Mouse (Mus musculus): Measurements from ENCODE around the gene Gosr2. TPM values are rescaled to one million over a fixed set of nuclear protein-coding genes. Genes with fewer than 3 reads are reported as not detected.

The Gosr2 gene
- polyA plus RNA-seq, 1 experiment from 2014 or later: 61.5 TPM

GRCm38 (mm10) chr11:103724331-103724771 is 26.7 kb upstream of the Gosr2 start:
- no peak overlapping the region for H3K27ac ChIP-seq (ENCODE audit: low read length)
- no peak overlapping the region for H3K4me3 ChIP-seq (ENCODE audit: low read length)
- H3K4me1 ChIP-seq (ENCODE audit: control insufficient read depth, insufficient read depth, low read length): peaks cover 6% of the 10 kb centered on the region; the same call in 1 of the 2 replicates
- no peaks in the 10 kb centered on the region for H3K27me3 ChIP-seq (ENCODE audit: control insufficient read depth, insufficient read depth, low read length)
- ATAC-seq (replicated peaks; ENCODE audit: extremely low read depth, insufficient read depth, low FRiP score): no peak
- H3K4me2 ChIP-seq (ENCODE audit: low read depth, low read length): no peak overlapping the region
- no peaks in the 10 kb centered on the region for H3K36me3 ChIP-seq (ENCODE audit: control insufficient read depth, insufficient read depth)
- H3K9ac ChIP-seq (ENCODE audit: low read length): no peak overlapping the region
- H3K9me3 ChIP-seq (replicated peaks; ENCODE audit: control insufficient read depth, low read length): no peaks in the 10 kb centered on the region
- WGBS: 62% methylated on average over 11 of the region's 11 CpGs

GRCm38 (mm10) chr11:103722040-103722481 is 24.4 kb upstream of the Gosr2 start:
- Histone ChIP-seq H3K4me3 (ENCODE audit: low read length) (peak overlapping the region; percentile 38), H3K27me3 (ENCODE audit: control insufficient read depth, insufficient read depth, low read length) (no peaks in the 10 kb centered on the region), H3K4me2 (ENCODE audit: low read depth, low read length) (peak overlapping the region; percentile 71), H3K4me1 (ENCODE audit: control insufficient read depth, insufficient read depth, low read length) (peaks cover 6% of the 10 kb centered on the region; the same call in 1 of the 2 replicates), H3K27ac (ENCODE audit: low read length) (no peak overlapping the region), H3K9ac (ENCODE audit: low read length) (peak overlapping the region; percentile 57), H3K36me3 (ENCODE audit: control insufficient read depth, insufficient read depth) (no peaks in the 10 kb centered on the region), H3K9me3 (replicated peaks; ENCODE audit: control insufficient read depth, low read length) (no peaks in the 10 kb centered on the region)
- 18% methylated on average over 9 of the region's 9 CpGs for WGBS
- ATAC-seq (replicated peaks; ENCODE audit: extremely low read depth, insufficient read depth, low FRiP score): no peak; the same call in 1 of the 2 replicates

- peaks cover 6% of the 10 kb centered on the region; the same call in 1 of the 2 replicates for H3K4me1 ChIP-seq (ENCODE audit: control insufficient read depth, insufficient read depth, low read length)
- ATAC-seq (replicated peaks; ENCODE audit: extremely low read depth, insufficient read depth, low FRiP score): no peak; the same call in 1 of the 2 replicates
- WGBS: 17% methylated on average over 15 of the region's 15 CpGs
- no peak overlapping the region for H3K27ac ChIP-seq (ENCODE audit: low read length)
- peak overlapping the region; percentile 38 for H3K4me3 ChIP-seq (ENCODE audit: low read length)
- peak overlapping the region; percentile 57 for H3K9ac ChIP-seq (ENCODE audit: low read length)
- H3K36me3 ChIP-seq (ENCODE audit: control insufficient read depth, insufficient read depth): no peaks in the 10 kb centered on the region
- H3K9me3 ChIP-seq (replicated peaks; ENCODE audit: control insufficient read depth, low read length): no peaks in the 10 kb centered on the region
- H3K27me3 ChIP-seq (ENCODE audit: control insufficient read depth, insufficient read depth, low read length): no peaks in the 10 kb centered on the region
- peak overlapping the region; percentile 71 for H3K4me2 ChIP-seq (ENCODE audit: low read depth, low read length)
These were observed 23.9 kb upstream of the Gosr2 start for GRCm38 (mm10) chr11:103721468-103722039.

GRCm38 (mm10) chr11:103719436-103719835 is 21.7 kb upstream of the Gosr2 start:
- no peaks in the 10 kb centered on the region for H3K36me3 ChIP-seq (ENCODE audit: control insufficient read depth, insufficient read depth)
- H3K4me2 ChIP-seq (ENCODE audit: low read depth, low read length): no peak overlapping the region
- no peaks in the 10 kb centered on the region for H3K9me3 ChIP-seq (replicated peaks; ENCODE audit: control insufficient read depth, low read length)
- H3K27ac ChIP-seq (ENCODE audit: low read length): no peak overlapping the region
- no peak overlapping the region for H3K9ac ChIP-seq (ENCODE audit: low read length)
- ATAC-seq (replicated peaks; ENCODE audit: extremely low read depth, insufficient read depth, low FRiP score): no peak
- H3K4me1 ChIP-seq (ENCODE audit: control insufficient read depth, insufficient read depth, low read length): peaks cover 6% of the 10 kb centered on the region; the same call in 1 of the 2 replicates
- no peaks in the 10 kb centered on the region for H3K27me3 ChIP-seq (ENCODE audit: control insufficient read depth, insufficient read depth, low read length)
- 80% methylated on average over 5 of the region's 5 CpGs for WGBS
- H3K4me3 ChIP-seq (ENCODE audit: low read length): no peak overlapping the region

GRCm38 (mm10) chr11:103716971-103717370 is 19.3 kb upstream of the Gosr2 start:
- WGBS: 49% methylated on average over 9 of the region's 9 CpGs
- H3K9ac ChIP-seq (ENCODE audit: low read length): no peak overlapping the region
- no peaks in the 10 kb centered on the region for H3K9me3 ChIP-seq (replicated peaks; ENCODE audit: control insufficient read depth, low read length)
- H3K4me2 ChIP-seq (ENCODE audit: low read depth, low read length): no peak overlapping the region
- H3K36me3 ChIP-seq (ENCODE audit: control insufficient read depth, insufficient read depth): no peaks in the 10 kb centered on the region
- no peak overlapping the region for H3K27ac ChIP-seq (ENCODE audit: low read length)
- H3K27me3 ChIP-seq (ENCODE audit: control insufficient read depth, insufficient read depth, low read length): no peaks in the 10 kb centered on the region
- no peak overlapping the region for H3K4me3 ChIP-seq (ENCODE audit: low read length)
- H3K4me1 ChIP-seq (ENCODE audit: control insufficient read depth, insufficient read depth, low read length): peaks cover 6% of the 10 kb centered on the region; the same call in 1 of the 2 replicates
- ATAC-seq (replicated peaks; ENCODE audit: extremely low read depth, insufficient read depth, low FRiP score): no peak

GRCm38 (mm10) chr11:103714074-103714473 is 16.4 kb upstream of the Gosr2 start:
- no peak overlapping the region for H3K4me3 ChIP-seq (ENCODE audit: low read length)
- no peak overlapping the region for H3K27ac ChIP-seq (ENCODE audit: low read length)
- no peaks in the 10 kb centered on the region for H3K27me3 ChIP-seq (ENCODE audit: control insufficient read depth, insufficient read depth, low read length)
- no peaks in the 10 kb centered on the region for H3K4me1 ChIP-seq (ENCODE audit: control insufficient read depth, insufficient read depth, low read length)
- H3K4me2 ChIP-seq (ENCODE audit: low read depth, low read length): no peak overlapping the region
- ATAC-seq (replicated peaks; ENCODE audit: extremely low read depth, insufficient read depth, low FRiP score): no peak
- H3K9ac ChIP-seq (ENCODE audit: low read length): no peak overlapping the region
- H3K9me3 ChIP-seq (replicated peaks; ENCODE audit: control insufficient read depth, low read length): no peaks in the 10 kb centered on the region
- no peaks in the 10 kb centered on the region for H3K36me3 ChIP-seq (ENCODE audit: control insufficient read depth, insufficient read depth)
- WGBS: 77% methylated on average over 2 of the region's 2 CpGs

GRCm38 (mm10) chr11:103711851-103712587 is 14.3 kb upstream of the Gosr2 start:
- 50% methylated on average over 28 of the region's 28 CpGs for WGBS
- no peak overlapping the region for H3K27ac ChIP-seq (ENCODE audit: low read length)
- no peaks in the 10 kb centered on the region for H3K4me1 ChIP-seq (ENCODE audit: control insufficient read depth, insufficient read depth, low read length)
- no peak overlapping the region for H3K9ac ChIP-seq (ENCODE audit: low read length)
- ATAC-seq (replicated peaks; ENCODE audit: extremely low read depth, insufficient read depth, low FRiP score): no peak
- H3K27me3 ChIP-seq (ENCODE audit: control insufficient read depth, insufficient read depth, low read length): no peaks in the 10 kb centered on the region
- no peaks in the 10 kb centered on the region for H3K9me3 ChIP-seq (replicated peaks; ENCODE audit: control insufficient read depth, low read length)
- H3K36me3 ChIP-seq (ENCODE audit: control insufficient read depth, insufficient read depth): no peaks in the 10 kb centered on the region
- no peak overlapping the region for H3K4me2 ChIP-seq (ENCODE audit: low read depth, low read length)
- H3K4me3 ChIP-seq (ENCODE audit: low read length): no peak overlapping the region

GRCm38 (mm10) chr11:103709982-103710381 is 12.3 kb upstream of the Gosr2 start:
- H3K4me1 ChIP-seq (ENCODE audit: control insufficient read depth, insufficient read depth, low read length): no peaks in the 10 kb centered on the region
- no peaks in the 10 kb centered on the region for H3K9me3 ChIP-seq (replicated peaks; ENCODE audit: control insufficient read depth, low read length)
- no peak for ATAC-seq (replicated peaks; ENCODE audit: extremely low read depth, insufficient read depth, low FRiP score)
- no peaks in the 10 kb centered on the region for H3K36me3 ChIP-seq (ENCODE audit: control insufficient read depth, insufficient read depth)
- H3K9ac ChIP-seq (ENCODE audit: low read length): no peak overlapping the region
- no peaks in the 10 kb centered on the region for H3K27me3 ChIP-seq (ENCODE audit: control insufficient read depth, insufficient read depth, low read length)
- no peak overlapping the region for H3K27ac ChIP-seq (ENCODE audit: low read length)
- no peak overlapping the region for H3K4me2 ChIP-seq (ENCODE audit: low read depth, low read length)
- WGBS: 68% methylated on average over 1 of the region's 1 CpGs
- no peak overlapping the region for H3K4me3 ChIP-seq (ENCODE audit: low read length)

- no peaks in the 10 kb centered on the region for H3K27me3 ChIP-seq (ENCODE audit: control insufficient read depth, insufficient read depth, low read length)
- no peak overlapping the region for H3K9ac ChIP-seq (ENCODE audit: low read length)
- 0 out of 2 replicates have a peak overlapping the region, but pooled peaks have one; percentile 11 for H3K27ac ChIP-seq (ENCODE audit: low read length)
- H3K36me3 ChIP-seq (ENCODE audit: control insufficient read depth, insufficient read depth): no peaks in the 10 kb centered on the region
- no peak overlapping the region for H3K4me2 ChIP-seq (ENCODE audit: low read depth, low read length)
- H3K4me3 ChIP-seq (ENCODE audit: low read length): no peak overlapping the region
- no peaks in the 10 kb centered on the region for H3K4me1 ChIP-seq (ENCODE audit: control insufficient read depth, insufficient read depth, low read length)
- no peaks in the 10 kb centered on the region for H3K9me3 ChIP-seq (replicated peaks; ENCODE audit: control insufficient read depth, low read length)
- peak; percentile 82 for ATAC-seq (replicated peaks; ENCODE audit: extremely low read depth, insufficient read depth, low FRiP score)
- 43% methylated on average over 8 of the region's 8 CpGs for WGBS
These were observed 9.3 kb upstream of the Gosr2 start for GRCm38 (mm10) chr11:103707005-103707404.

Data from heart, embryonic 16.5 days (tissue).